Mouse (Mus musculus) spleen, embryonic (tissue): Measurements from ENCODE around the gene Cox6b1.

Source experiments
- CTCF ChIA-PET: fragments of 350-600 bp; sonication (Branson Sonifier 250); formaldehyde crosslinking; loops from one replicate; lab custom pipeline; 2022; lab: Charles Lee

Cox6b1 gene

GRCm38 (mm10) chr7:30625530-30626384, at the start of gene Cox6b1:
TSS of gene Cox6b1 (minus strand) at chr7:30626151.
- CTCF ChIA-PET: interaction anchor here (0.6 to 1.6 kb wide), 8 partner anchors 10 to 833 kb away, joined by 3 to 10 read pairs (median 4); partner anchors contain the start of gene Proser3

GRCm38 (mm10) chr7:30671480-30671879, 45.5 kb upstream of the Cox6b1 start, which contains the start of gene Pmis2:
TSS of gene Pmis2 (minus strand) at chr7:30671605.
- CTCF ChIA-PET: no interaction called here

GRCm38 (mm10) chr7:30669229-30669628, 43.3 kb upstream of the Cox6b1 start:
- CTCF ChIA-PET: no interaction called here

GRCm38 (mm10) chr7:30665321-30665720, 39.4 kb upstream of the Cox6b1 start:
- CTCF ChIA-PET: no interaction called here

GRCm38 (mm10) chr7:30664529-30665200, 38.7 kb upstream of the Cox6b1 start, which contains the start of gene Haus5:
TSS of gene Haus5 (minus strand) at chr7:30664994.
- CTCF ChIA-PET: interaction anchor here (0.6 kb wide), 1 partner anchor 49 kb away, joined by 3 read pairs; no protein-coding TSS in a partner anchor

- CTCF ChIA-PET: interaction anchor here (0.6 to 1.2 kb wide), 3 partner anchors 15 to 117 kb away, joined by 3 read pairs; no protein-coding TSS in a partner anchor
Measured at GRCm38 (mm10) chr7:30649591-30650540, 23.9 kb upstream of the Cox6b1 start, which contains the start of gene Rbm42. TSS of gene Rbm42 (minus strand) at chr7:30650317.

- CTCF ChIA-PET: no interaction called here
Measured at GRCm38 (mm10) chr7:30639083-30639482, 13.1 kb upstream of the Cox6b1 start.

GRCm38 (mm10) chr7:30636395-30636794, 10.4 kb upstream of the Cox6b1 start:
- CTCF ChIA-PET: interaction anchor here (0.7 kb wide), 1 partner anchor 22 kb away, joined by 3 read pairs; no protein-coding TSS in a partner anchor

- CTCF ChIA-PET: interaction anchor here (0.5 to 0.7 kb wide), 2 partner anchors 22 to 270 kb away, joined by 3 to 8 read pairs; no protein-coding TSS in a partner anchor
Measured at GRCm38 (mm10) chr7:30635752-30636151, 9.8 kb upstream of the Cox6b1 start, which contains the start of gene Etv2. TSS of gene Etv2 (minus strand) at chr7:30635852.

GRCm38 (mm10) chr7:30634621-30635020, 8.7 kb upstream of the Cox6b1 start:
- CTCF ChIA-PET: interaction anchor here (1.1 kb wide), 1 partner anchor 15 kb away, joined by 3 read pairs; the partner anchor contains the start of gene Rbm42

- CTCF ChIA-PET: interaction anchor here (1.1 kb wide), 1 partner anchor 16 kb away, joined by 3 read pairs; the partner anchor contains the start of gene Rbm42
Measured at GRCm38 (mm10) chr7:30633762-30634412, 7.9 kb upstream of the Cox6b1 start.

GRCm38 (mm10) chr7:30629013-30629412, 3.1 kb upstream of the Cox6b1 start:
- CTCF ChIA-PET: no interaction called here

GRCm38 (mm10) chr7:30626647-30627046, 696 bp upstream of the Cox6b1 start:
- CTCF ChIA-PET: no interaction called here

GRCm38 (mm10) chr7:30619202-30619601, 6.7 kb downstream of the Cox6b1 start:
- CTCF ChIA-PET: no interaction called here

- CTCF ChIA-PET: no interaction called here
Measured at GRCm38 (mm10) chr7:30618658-30619057, 7.3 kb downstream of the Cox6b1 start.

- CTCF ChIA-PET: interaction anchor here (1.5 to 2.9 kb wide), 2 partner anchors 10 to 21 kb away, joined by 4 to 10 read pairs; partner anchors contain the start of gene Cox6b1
Measured at GRCm38 (mm10) chr7:30615049-30615760, 10.7 kb downstream of the Cox6b1 start.

GRCm38 (mm10) chr7:30614454-30614853, 11.5 kb downstream of the Cox6b1 start:
- CTCF ChIA-PET: interaction anchor here (0.7 to 2.9 kb wide), 4 partner anchors 10 to 22 kb away, joined by 3 to 10 read pairs (median 6); partner anchors contain the start of gene Cox6b1

GRCm38 (mm10) chr7:30613529-30614112, 12.3 kb downstream of the Cox6b1 start:
- CTCF ChIA-PET: interaction anchor here (0.6 to 1.5 kb wide), 4 partner anchors 9 to 428 kb away, joined by 3 to 7 read pairs (median 4); no protein-coding TSS in a partner anchor
